Mouse (Mus musculus) frontal cortex, postnatal 25 days (tissue): ENCODE results near the gene Myo6.

Experiments
- DNase-seq, 2 experiments: peaks; one replicate each; pipeline ENCODE4 v3.0.0; 2022; ENCODE audit warnings: low spot score in 2 of 2

Gene Myo6

GRCm38 (mm10) chr9:80181692-80182091 lies 16.9 kb downstream of the Myo6 start:
- no peak for DNase-seq

DNA sequence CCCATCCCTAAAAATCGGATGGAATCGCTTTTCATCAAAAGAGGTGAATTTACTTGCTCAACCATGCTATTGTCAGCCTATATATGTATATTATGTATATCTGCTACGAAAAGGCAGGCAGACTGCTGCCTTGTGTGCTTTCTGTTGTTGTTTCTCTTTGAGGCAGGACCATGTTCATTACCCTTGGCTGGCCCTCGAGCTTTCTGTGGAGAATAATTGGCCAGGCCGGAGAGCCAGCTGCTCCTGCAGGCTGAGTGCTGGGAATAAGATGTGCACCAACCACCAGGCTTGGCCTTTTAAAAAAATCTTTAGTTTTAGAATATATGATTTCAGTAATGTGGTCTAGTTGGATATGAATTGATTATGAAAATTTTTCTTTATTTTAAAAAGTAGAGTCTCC lies 19.3 kb downstream of the Myo6 start:
- no peak for DNase-seq

DNA sequence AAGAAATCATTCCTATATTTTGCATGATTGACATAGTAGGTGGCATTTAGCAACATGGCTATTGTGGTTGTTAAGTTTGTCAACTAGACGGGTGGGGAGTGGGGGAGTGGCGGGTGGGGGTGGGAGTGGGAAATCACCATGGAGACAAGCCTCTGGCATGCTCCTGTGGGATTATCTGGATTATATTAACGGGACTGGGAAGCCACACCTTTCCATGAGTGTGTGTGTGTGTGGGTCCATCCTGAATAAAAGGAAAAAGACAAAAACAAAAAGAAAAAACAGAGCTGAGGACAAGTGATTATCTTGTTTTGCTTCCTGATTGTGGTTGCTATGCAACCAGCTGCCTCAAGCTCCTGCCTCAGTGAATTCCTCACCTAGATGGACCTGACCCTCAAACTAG lies 20.9 kb downstream of the Myo6 start:
- no peak for DNase-seq

DNA sequence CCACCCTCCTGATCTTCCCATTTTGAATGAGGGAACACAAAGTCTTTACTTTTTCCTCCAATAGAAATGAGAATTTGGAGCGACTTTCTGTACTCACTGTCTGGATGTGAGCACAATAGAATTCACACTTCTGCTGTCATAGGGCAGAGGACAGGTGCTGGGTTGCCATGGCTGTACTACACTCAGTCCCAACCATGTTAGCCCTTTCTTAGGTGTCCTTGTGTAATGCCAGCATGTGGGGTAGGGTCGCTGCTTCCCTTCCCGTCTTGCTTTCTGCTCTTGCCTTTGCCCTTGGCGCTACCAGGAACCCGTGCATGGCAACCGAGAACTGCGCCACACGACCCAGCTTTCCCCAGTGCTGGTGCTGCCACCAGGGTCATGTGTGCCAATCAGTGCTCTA lies 21.9 kb downstream of the Myo6 start:
- DNase-seq: no peak

- no peak for DNase-seq
Measured at GRCm38 (mm10) chr9:80188324-80188893, 23.6 kb downstream of the Myo6 start.

DNA sequence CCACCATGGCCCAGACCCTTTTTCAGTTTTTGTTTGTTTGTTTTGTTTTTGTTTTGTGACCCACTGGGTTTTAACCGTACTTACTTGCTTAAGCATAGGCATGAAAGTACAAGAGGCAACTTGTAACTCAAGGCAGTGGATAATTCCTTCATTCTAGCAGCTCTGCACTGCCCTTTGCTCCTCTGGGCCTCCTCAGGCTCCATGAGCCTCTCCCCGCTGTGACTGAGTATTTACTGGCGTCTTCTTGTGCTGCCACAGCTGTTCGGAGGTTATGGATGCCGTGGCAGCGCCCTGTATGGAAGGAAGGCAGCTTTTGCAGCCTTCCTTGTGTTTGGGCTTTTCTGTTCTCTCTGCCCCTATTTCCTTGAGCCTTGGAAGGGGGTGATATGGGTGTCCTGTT lies 26.4 kb downstream of the Myo6 start:
- no peak for DNase-seq

GRCm38 (mm10) chr9:80192324-80192723 lies 27.5 kb downstream of the Myo6 start:
- no peak for DNase-seq

GRCm38 (mm10) chr9:80194446-80194845 lies 29.6 kb downstream of the Myo6 start:
- no peak for DNase-seq

DNA sequence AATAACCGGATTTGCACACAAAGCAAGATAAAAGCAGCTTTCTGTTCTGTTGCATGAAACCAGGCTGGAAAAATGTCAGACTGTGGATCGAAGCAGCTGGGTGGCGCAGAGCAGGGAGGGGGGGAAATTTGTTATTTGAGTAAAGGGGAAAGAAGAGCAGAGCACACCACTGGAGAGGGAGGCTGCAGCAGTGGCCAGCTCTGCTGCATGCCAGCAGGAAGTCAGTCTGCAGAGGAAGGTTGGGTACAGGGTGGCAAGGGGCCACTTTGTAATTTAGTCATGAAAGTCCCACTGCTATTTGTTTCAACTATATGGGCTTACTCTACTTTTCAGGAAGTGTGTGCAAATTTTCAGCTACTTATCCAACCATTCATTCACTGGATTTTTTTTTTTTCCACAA lies 31.3 kb downstream of the Myo6 start:
- DNase-seq: no peak

DNA sequence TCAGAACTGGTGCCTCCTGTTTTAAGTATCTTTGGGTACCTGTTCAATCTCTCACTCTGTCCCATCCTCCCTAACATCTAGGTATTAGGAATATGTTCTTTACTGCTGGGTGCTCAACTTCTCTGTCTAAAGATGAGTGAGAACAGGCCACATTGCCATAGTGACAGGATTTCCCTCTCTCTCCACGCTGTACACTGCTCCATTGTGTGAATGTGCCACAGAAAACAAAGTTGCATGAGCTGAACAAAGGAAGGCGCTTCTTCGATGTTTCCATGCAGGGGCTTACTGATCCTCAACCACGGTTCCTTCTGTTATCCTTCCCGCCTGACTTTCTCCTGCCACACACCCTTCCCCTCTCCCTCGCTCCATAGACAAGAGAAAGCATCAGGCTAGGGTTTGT lies 32.4 kb downstream of the Myo6 start:
- DNase-seq: no peak

GRCm38 (mm10) chr9:80200855-80201254 lies 36.0 kb downstream of the Myo6 start:
- DNase-seq: no peak

DNA sequence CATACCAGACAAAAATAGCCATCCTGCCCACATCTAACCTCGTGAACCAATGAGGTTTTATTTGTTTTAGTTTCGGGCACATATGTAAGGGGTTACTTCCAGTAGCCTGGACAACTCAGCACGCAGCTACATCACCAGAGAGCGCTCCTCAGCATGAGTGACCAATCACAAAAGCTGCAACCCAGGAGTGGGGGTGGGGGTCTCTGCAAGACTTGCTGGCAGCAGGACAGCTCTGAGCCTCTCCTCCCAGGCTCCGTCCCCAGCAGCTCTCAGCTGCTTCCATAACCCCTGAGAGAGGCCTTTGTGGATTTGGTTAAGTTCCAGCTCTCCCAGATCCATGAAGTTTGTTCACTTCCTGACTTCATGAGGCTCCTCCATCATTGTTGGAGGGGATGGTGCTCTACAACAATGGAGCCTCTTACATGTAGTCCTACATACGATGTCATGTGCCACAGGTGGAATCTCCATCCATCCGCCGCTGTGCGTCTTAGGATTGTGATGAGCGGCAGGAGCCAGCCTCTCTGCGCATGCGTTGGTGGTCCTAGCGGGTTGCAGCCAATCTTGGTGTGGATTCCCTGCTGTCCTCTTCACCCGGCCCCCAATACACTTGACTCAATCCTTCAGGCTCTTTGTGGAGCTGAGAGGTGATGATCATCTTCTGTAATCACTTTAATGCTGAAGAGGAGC lies 37.7 kb downstream of the Myo6 start:
- no peak for DNase-seq

DNA sequence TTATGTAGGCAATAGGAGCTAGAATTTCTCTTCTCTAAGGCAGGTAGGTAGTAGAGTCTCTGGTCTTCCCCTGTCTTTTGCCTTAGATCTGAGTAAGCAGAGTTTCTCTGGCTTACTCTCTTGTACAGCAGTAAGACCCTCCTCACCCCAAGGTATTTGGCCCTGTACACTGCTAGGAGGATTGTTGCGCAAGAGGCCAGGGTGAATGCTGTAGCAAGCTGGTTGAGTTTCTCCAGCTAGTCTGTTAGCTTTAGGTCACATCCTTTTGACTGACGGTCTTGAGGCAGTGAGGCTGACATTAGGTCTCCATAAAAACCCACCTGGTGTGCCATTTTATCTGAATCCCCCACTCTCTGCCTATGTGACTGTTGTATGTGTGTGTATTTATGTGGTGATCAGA lies 43.9 kb downstream of the Myo6 start:
- DNase-seq: no peak

DNA sequence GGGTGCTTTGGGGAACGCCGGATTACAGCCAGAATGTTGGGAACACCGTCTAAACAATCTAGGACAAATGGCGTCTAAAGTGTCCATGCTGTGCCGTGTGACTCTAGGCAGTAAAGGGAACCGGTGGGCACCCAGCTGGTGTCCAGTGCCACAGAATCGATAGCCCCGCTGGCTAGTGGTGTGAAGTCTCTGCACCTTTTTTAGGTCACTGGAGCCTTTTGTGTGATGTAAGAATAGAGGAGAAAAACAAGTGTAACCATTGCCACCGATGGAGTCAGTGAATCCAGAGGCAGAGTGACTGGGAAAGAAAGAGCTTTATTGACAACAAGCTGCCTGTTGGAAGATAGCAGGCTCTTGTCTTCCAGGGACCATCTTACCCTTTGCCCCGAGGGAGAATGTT lies 44.6 kb downstream of the Myo6 start:
- DNase-seq: no peak

- no peak for DNase-seq
Measured at GRCm38 (mm10) chr9:80210096-80210495, 45.3 kb downstream of the Myo6 start.

DNA sequence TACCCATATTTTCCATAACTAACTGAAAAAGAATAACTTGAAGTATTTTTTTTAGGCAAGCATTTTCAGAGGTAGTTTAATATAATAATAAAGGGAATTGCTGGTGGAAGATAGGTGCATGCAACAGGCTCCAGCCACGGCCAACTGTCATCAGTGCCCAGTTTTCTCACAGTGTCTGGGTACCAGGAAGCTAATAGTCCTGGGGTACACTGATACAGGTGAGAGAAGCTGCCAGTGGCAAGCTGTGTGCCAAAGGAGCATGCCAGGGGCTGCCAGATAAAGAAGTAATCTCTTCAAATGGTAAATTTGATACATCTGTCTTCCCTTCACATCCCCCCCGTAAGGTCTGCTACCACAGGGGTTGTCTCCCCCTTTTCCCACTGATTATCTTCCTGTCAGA lies 48.6 kb downstream of the Myo6 start:
- DNase-seq: no peak

DNA sequence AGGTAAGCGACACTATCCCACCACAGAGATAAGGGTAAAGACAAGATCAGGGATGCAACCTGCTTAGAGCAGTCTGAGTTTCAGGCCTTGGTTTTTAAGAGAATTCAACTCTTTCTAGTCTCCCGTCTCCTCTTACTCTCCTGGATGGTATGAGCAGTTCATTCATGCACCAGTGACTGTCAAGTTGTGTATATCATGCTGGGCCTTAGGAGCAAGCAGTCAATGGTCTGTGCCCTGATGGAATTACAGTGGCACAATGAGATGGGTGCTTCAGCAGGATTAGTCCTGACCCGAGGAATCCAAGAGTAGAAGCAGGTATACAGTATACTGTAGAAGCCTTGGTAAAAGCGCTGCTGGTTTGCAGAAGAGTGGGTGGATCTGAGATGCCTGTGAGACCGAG lies 50.7 kb downstream of the Myo6 start:
- DNase-seq: no peak

- no peak for DNase-seq
Measured at GRCm38 (mm10) chr9:80216786-80217501, 52.1 kb downstream of the Myo6 start.

DNA sequence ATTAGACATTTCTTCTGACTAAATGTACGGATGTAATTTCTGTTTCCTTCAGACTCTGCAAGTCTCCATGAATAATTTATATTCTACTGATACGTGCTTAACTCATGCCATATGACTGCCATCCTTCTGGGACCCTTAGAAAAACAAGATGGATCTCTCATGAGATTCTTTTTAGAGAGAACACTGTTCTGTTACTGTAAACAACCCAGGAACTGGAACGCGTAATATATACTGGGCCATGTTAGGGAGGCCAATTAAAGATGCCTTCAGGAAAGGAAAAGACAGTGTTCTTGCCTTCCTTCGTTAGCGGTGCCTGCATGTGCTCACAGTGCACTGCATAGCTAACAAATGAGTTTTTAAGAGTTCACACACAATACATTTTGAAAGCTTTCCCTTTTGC lies 53.9 kb downstream of the Myo6 start:
- DNase-seq: no peak

DNA sequence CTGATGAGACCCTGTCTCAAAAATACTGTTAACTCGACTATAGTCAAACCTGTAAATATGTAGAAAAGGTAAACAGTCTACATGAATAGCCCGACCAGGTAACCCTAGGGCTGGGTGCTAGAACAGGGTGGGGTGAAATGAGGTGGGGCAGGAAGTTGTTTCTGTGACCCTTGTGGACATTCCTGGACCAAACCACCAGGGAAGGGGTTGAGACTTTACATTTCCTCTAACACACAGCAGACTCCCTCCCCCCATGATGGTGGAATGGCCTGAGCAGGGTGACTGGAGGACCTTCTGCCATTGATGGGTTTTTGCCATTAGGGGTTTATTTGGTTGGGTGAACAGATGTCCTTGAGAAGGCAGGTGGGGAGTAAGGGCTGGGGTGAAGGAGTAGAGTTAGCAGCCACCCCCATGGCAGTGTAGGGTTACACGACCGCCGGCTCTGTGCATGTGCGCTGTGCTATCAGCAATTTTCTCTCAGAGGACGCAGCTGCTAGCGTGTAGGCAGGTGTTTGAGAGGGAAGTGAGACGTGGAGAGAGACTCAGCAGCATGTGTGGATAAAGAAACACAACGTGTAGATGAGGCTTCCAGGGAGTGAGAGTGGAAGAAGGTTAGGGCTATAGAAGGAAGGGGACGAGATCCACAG lies 59.3 kb downstream of the Myo6 start:
- DNase-seq: no peak

DNA sequence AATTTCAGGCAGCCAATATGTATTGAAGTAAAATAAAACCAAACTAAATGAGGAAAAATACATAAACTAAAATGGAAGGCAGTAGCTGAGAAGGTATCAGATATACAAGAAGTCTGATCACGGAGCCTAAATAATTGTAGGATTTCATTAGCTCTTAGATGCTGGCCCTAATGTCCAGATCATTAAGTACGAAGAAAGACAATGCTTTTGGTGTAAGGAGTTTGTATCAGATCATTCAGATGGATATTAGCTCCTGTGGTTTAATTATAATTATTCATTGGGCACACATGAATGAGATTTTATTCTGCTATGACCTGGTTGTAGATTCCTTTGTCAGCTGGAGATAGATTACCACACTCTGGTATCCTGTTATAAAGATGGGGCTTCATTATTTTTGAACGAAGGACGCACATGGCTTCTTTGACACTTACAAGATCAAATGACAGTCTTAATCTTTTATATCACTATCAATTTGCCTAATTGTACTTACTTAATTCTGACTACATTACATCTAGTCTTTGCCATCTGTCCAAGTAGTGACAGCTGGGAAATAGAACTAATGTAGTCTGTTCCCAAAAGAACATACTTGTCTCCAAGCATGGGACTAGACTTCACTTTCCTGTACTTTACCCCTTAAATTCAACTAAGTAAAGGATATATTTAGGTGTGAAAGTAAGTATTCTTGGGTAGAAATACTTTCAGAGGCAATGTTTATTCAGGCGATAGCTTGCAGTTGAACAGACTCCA lies 61.9 kb downstream of the Myo6 start:
- no peak for DNase-seq

DNA sequence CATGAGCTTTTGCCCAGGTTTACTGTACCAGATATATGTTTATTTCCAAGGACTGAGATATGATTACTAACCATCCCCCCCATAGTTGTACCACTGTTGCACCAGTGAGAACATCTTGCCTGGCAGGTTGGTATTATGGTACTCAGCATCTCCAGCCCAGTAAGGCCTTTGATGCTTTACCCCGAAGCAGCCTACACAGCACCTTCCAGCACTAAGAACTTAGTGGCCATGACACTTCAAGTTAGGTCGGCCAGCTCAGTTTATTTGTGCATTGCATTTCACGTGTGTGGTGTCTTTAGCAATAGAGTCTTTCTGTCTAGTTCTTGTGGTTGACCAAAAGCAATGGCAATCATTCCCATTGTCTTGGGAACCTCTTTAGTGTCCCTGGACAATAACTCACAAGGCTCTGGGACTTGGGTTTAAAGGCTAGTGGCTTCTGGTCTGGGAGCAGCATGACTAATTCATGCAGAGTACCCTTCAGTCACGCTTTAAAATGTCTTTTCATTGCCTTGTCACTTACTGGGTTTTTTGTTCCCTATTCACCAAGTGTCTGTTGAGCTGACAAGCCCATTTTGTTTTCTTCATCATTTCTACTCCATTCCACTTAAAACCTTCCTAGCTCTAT lies 69.1 kb downstream of the Myo6 start:
- DNase-seq: no peak
